Mouse (Mus musculus) liver, embryonic 15.5 days (tissue): ENCODE results near the gene Olfr282. TPM values are rescaled to one million over a fixed set of nuclear protein-coding genes. Genes with fewer than 3 reads are reported as not detected.
"Not testable (repeated sequence)": the region's sequence is repeated elsewhere in the genome, so short reads cannot be mapped to it uniquely, and the experiment has no call there.

ENCODE experiments used
- ATAC-seq: fragments of 200-750 bp; cut with Nextera tagmentation; 2 replicates; pipeline ENCODE4 v1.8.0; 2017; ENCODE audit warnings: moderate number of reproducible peaks, mild to moderate bottlenecking, moderate library complexity; ENCODE audit not compliant: insufficient read depth
- H3K27ac ChIP-seq: fragments of 300-500 bp; sonication (generic); replicated peaks from 2 replicates; pipeline ENCODE4 v1.5.1; 2015; ENCODE audit warnings: mild to moderate bottlenecking, inconsistent platforms
- H3K27me3 ChIP-seq: fragments of 300-500 bp; sonication (generic); 2 replicates; pipeline ENCODE4 v1.6.1; 2015; ENCODE audit warnings: mild to moderate bottlenecking, inconsistent platforms
- H3K36me3 ChIP-seq: fragments of 300-500 bp; sonication (generic); replicated peaks from 2 replicates; pipeline ENCODE4 v1.6.1; 2015; ENCODE audit warnings: moderate library complexity, mild to moderate bottlenecking, inconsistent platforms
- H3K4me1 ChIP-seq: fragments of 300-500 bp; sonication (generic); replicated peaks from 2 replicates; pipeline ENCODE4 v1.6.1; 2015; ENCODE audit warnings: inconsistent platforms
- H3K4me2 ChIP-seq: fragments of 300-500 bp; sonication (generic); 2 replicates; pipeline ENCODE4 v1.6.1; 2015; ENCODE audit warnings: moderate library complexity, mild to moderate bottlenecking, inconsistent platforms
- H3K4me3 ChIP-seq: fragments of 300-500 bp; sonication (generic); replicated peaks from 2 replicates; pipeline ENCODE4 v1.5.1; 2015; ENCODE audit warnings: mild to moderate bottlenecking, inconsistent platforms
- H3K9ac ChIP-seq: fragments of 300-500 bp; sonication (generic); 2 replicates; pipeline ENCODE4 v1.6.1; 2015; ENCODE audit warnings: moderate library complexity, mild to moderate bottlenecking, inconsistent platforms
- H3K9me3 ChIP-seq: fragments of 300-500 bp; sonication (generic); replicated peaks from 2 replicates; pipeline ENCODE4 v1.6.1; 2016; ENCODE audit warnings: inconsistent platforms
- WGBS: fragments of 180-500 bp; shearing (Covaris S2); methylation state at CpG from one replicate; pipeline ENCODE4 v1.1.7; 2015; ENCODE audit warnings: mixed read lengths; ENCODE audit not compliant: insufficient replicate concordance; 5-methylcytosine and 5-hydroxymethylcytosine counted together
- polyA plus RNA-seq: library from polyadenylated mRNA; unstranded; fragments of >200 nt; fragmentation: Nextera tagmentation; extraction: Ambion mirVana; gene quantifications from 2 replicates; pipeline ENCODE4 v1.2.1, GENCODE M21; 2015

Gene Olfr282
- polyA plus RNA-seq, result not detected in 2 replicates

DNA sequence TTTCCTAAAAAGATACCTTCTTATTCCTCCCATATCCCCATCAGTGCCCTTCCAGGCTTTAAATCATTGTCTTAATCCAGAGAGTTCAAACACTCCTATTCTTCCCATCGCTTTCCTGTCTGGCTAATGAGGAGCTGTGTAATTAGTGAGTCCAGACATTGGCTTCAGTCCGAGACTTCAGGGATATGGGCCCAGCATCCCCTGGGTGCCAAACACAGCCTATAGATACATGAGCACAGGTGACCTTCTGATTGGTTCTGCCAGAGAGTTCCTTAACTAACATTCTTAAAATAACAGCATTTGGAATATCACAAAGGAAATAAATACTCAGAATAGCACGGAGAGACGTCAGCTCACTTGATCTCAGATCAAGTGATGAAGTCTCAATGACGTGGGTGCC is at the start of gene Olfr282:
Gene Olfr282, plus strand, starts transcription at position 301 of the 400 bp plus-strand sequence.
- not testable (repeated sequence) for H3K36me3 ChIP-seq, H3K4me3 ChIP-seq, H3K4me2 ChIP-seq, H3K27me3 ChIP-seq, H3K9me3 ChIP-seq, H3K4me1 ChIP-seq, H3K9ac ChIP-seq, ATAC-seq, H3K27ac ChIP-seq
- WGBS, result 63% methylated on average over 5 of the region's 5 CpGs

DNA sequence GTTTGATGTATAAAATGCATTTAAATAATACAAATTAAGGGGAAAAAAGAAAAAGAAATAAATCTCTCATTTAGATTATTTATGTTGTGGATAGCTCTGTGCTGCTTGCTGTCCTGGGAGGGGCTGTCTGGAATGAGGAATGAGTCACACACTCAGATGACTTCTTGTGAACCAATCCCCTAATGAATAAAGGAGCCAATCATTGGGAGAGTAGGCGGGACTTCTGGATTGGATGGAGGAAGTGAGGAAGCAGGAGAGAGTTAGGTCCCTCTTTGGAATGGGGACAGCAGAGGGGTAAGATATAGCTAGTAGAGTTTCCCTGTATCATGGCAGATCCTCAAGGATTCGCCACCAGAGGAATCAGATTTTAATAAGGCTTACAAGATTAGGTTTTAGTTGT is 43.4 kb upstream of the Olfr282 start:
- WGBS, result 57% methylated on average over 2 of the region's 2 CpGs
- ATAC-seq, result no peak
- H3K9ac ChIP-seq, result no peak overlapping the region
- no peaks in the 10 kb centered on the region for H3K36me3 ChIP-seq
- no peaks in the 10 kb centered on the region for H3K4me1 ChIP-seq
- H3K27me3 ChIP-seq, result no peaks in the 10 kb centered on the region; the same call in 1 of the 2 replicates
- H3K4me3 ChIP-seq, result no peak overlapping the region
- no peak overlapping the region for H3K27ac ChIP-seq
- H3K9me3 ChIP-seq, result no peaks in the 10 kb centered on the region
- H3K4me2 ChIP-seq, result no peak overlapping the region

DNA sequence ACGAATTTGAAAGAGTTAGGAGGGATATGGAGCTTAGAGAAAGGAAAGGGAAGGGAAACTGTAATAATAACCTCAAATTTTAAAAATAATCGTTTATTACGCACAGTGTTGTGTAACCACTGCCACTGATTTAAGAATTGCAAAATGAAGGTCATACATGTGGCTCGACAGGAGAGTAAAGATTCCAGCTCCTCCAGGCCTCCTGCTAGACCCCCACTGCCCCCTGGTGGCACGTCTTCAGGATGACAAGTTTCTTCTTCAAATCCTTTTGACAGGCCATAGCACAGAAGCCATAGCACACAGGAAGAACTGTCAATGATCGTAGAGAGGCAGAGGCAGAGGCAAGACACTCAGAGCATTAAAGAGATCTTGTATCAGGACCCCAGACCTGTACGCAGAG is 41.2 kb upstream of the Olfr282 start:
- 20% methylated on average over 7 of the region's 7 CpGs for WGBS
- Histone ChIP-seq H3K36me3 (no peaks in the 10 kb centered on the region), H3K4me3 (no peak overlapping the region), H3K27ac (no peak overlapping the region), H3K4me1 (no peaks in the 10 kb centered on the region), H3K4me2 (no peak overlapping the region), H3K27me3 (no peaks in the 10 kb centered on the region), H3K9ac (no peak overlapping the region), H3K9me3 (no peaks in the 10 kb centered on the region)
- no peak for ATAC-seq

DNA sequence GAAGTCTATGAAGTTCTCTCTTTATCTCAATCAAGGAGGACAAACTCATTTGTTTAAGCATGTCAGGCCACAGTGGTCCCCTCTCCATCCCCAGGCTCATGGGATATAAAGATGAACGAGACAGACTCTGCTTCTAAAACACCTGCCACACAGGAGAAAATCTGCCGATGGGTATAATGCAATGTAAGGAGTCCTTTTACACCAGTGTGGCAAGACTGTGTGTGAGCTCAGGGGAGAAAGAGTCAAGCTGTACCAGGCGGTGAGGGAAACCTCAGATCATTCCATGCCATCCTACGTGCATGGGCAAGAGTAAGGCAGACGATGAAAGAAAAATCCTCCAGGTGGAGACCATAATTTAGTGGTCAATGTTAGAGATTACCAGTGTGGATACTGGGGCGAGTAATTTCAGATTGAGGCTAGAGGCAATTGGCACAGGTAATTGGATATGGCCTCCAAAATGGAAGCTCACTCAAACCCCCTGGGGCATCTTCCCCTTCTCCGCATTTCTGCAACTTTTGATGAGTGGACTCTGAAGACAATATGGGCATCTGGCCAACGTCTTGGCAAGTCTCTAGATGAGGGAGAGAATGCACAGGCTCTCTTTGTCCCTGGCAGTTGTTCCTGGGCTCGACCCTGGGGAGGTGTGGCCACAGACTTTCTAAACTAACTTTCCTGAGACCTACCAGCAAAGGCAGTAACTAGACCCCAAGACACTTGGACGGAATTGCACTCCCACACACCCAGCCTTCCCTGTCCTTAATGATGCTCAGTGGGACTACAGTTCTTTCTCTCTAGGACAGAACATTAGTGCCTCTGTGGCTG is 39.7 kb upstream of the Olfr282 start:
- no peak overlapping the region for H3K4me2 ChIP-seq
- no peaks in the 10 kb centered on the region for H3K27me3 ChIP-seq
- WGBS, result 49% methylated on average over 10 of the region's 10 CpGs
- no peaks in the 10 kb centered on the region for H3K4me1 ChIP-seq
- H3K36me3 ChIP-seq, result no peaks in the 10 kb centered on the region
- H3K27ac ChIP-seq, result no peak overlapping the region
- ATAC-seq, result no peak
- H3K4me3 ChIP-seq, result no peak overlapping the region
- H3K9ac ChIP-seq, result no peak overlapping the region
- no peaks in the 10 kb centered on the region for H3K9me3 ChIP-seq

DNA sequence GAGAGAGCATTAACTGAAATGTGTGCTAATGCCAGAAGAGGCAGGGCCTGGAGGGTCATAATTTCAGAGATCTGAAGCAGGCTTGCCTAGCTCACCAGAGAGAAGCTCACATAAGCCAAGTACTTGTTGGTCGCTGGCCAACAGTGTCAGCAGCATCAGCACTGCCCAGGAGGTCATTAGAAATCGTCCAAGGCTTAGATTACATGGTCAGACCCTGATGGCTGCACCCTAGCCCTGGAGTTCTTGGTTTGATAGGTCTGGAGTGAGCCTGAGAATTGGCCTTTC is 39.2 kb upstream of the Olfr282 start:
- no peak overlapping the region for H3K9ac ChIP-seq
- H3K27me3 ChIP-seq, result no peaks in the 10 kb centered on the region
- no peak overlapping the region for H3K4me3 ChIP-seq
- no peaks in the 10 kb centered on the region for H3K36me3 ChIP-seq
- no peak for ATAC-seq
- no peaks in the 10 kb centered on the region for H3K9me3 ChIP-seq
- no peak overlapping the region for H3K4me2 ChIP-seq
- H3K27ac ChIP-seq, result no peak overlapping the region
- WGBS, result 25% methylated on average over 2 of the region's 2 CpGs
- H3K4me1 ChIP-seq, result no peaks in the 10 kb centered on the region

DNA sequence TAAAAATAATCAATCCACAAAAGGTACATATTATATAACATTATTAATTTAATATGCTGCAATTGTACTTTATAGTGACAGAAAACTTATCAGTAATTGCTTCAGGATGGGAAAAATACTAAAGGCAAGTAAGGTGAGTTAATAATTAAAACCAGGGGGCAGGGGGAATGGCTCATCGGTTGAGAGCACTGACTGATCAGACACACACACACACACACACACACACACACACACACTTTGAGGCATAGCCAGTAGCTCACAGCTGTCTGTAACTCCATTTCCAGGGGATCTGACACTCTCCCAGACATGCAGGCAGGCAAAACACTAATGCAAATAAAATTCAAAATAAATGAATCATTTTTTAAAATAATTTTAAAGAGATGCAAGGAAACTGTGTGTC is 33.9 kb upstream of the Olfr282 start:
- Histone ChIP-seq H3K9ac (no peak overlapping the region), H3K36me3 (no peaks in the 10 kb centered on the region), H3K9me3 (no peaks in the 10 kb centered on the region), H3K4me2 (no peak overlapping the region), H3K27ac (no peak overlapping the region), H3K4me1 (no peaks in the 10 kb centered on the region), H3K4me3 (no peak overlapping the region), H3K27me3 (no peaks in the 10 kb centered on the region)
- 64% methylated on average over 1 of the region's 1 CpGs for WGBS
- no peak for ATAC-seq

DNA sequence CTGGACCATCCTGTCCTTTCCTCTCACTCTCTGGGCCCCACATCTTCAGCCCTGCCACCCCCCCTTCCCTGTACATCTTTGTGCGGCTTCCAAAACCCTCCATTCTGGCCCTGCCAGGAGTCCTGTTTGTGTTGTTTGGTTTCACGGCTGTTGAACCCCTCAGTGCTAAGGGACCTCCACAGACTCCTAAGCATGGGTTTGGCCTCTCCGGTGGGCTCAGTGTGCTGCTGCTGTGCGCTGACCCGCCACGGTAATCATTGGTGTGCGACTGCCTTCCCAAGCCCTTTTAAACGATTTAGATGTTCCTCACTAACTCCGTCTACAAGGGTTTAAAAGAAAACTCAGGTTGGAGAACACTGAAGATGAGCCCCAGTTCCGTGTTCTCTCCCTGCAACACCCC is 28.7 kb upstream of the Olfr282 start:
- WGBS, result 72% methylated on average over 10 of the region's 10 CpGs
- Histone ChIP-seq H3K9me3 (no peaks in the 10 kb centered on the region), H3K4me1 (no peaks in the 10 kb centered on the region), H3K27ac (no peak overlapping the region), H3K9ac (no peak overlapping the region), H3K36me3 (no peaks in the 10 kb centered on the region), H3K4me2 (no peak overlapping the region), H3K4me3 (no peak overlapping the region), H3K27me3 (no peaks in the 10 kb centered on the region)
- no peak for ATAC-seq

DNA sequence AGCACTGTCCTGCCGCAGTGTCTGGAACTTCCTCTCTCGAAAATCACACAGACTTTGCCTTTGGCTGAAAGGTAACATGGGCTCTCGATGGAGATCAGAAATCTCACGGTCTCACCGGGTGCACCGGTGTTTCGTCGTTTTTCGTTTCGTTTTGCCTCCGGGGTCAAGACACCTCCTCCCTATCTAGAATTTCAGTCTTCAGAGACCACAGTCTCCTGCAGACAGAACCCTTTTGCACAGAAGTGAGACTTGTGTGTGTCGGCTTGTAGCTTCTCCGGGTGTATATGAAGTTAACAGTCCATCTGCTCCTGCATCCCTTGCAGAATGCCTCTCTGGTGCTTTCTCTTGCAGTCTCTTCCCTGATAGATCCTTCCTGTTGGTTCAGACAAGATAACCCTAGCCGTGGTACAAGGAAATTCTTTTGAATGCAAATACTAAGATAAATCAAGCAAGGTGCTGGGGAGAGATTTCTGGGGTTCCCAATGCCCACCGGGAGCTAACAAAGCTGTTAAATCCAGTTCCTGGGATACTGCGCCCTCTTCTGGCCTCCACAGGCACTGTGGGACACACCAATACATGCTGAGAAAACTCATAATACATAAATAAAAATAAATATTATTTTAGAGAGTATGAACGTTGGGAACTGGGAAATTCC is 22.5 kb upstream of the Olfr282 start:
- Histone ChIP-seq H3K36me3 (no peaks in the 10 kb centered on the region), H3K27ac (no peak overlapping the region), H3K9ac (no peak overlapping the region), H3K27me3 (no peaks in the 10 kb centered on the region), H3K4me3 (no peak overlapping the region), H3K4me1 (no peaks in the 10 kb centered on the region), H3K4me2 (no peak overlapping the region), H3K9me3 (no peaks in the 10 kb centered on the region)
- WGBS, result 59% methylated on average over 17 of the region's 17 CpGs
- no peak for ATAC-seq

DNA sequence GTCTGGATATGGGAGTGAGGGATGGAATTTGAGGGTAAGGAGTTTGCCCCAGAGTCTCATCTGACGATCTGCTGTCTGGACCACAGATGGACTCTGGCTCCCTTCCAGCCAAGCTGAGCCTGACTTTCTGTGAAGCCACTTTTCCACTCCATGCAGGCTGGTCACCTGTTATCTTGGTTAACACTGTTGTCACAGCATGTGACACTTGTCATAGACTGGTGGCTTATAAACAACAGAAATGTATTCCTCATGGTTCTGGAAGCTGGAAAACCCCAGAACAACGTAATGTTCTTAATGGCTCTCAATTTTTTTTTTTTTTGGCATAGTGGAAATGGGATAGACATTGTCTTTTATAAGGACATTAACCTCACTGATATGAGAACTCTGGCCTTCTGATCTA is 21.4 kb upstream of the Olfr282 start:
- 73% methylated on average over 2 of the region's 2 CpGs for WGBS
- H3K4me2 ChIP-seq, result no peak overlapping the region
- no peak overlapping the region for H3K9ac ChIP-seq
- no peaks in the 10 kb centered on the region for H3K9me3 ChIP-seq
- H3K4me1 ChIP-seq, result no peaks in the 10 kb centered on the region
- no peak overlapping the region for H3K27ac ChIP-seq
- H3K4me3 ChIP-seq, result no peak overlapping the region
- ATAC-seq, result no peak
- H3K36me3 ChIP-seq, result no peaks in the 10 kb centered on the region
- H3K27me3 ChIP-seq, result no peaks in the 10 kb centered on the region

DNA sequence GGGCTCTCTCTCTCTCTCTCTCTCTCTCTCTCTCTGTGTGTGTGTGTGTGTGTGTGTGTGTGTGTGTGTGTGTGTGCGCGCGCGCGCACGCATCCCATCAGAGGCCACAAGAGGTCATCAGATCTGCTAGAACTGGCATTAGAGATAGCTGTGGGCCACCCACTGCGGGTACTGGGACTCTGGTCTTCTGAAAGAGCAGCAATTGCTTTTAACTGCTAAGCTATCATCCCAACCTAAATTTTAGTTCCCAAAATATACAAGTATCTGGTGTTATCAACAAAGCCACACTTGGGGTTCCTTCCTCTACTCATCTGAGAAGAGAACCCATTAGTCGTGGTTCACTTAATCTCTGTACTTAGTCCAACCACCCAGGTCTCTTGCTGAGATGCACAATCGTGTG is 20.8 kb upstream of the Olfr282 start:
- no peak overlapping the region for H3K9ac ChIP-seq
- H3K27ac ChIP-seq, result no peak overlapping the region
- no peaks in the 10 kb centered on the region for H3K4me1 ChIP-seq
- no peak overlapping the region for H3K4me2 ChIP-seq
- ATAC-seq, result no peak
- H3K9me3 ChIP-seq, result no peaks in the 10 kb centered on the region
- WGBS, result 70% methylated on average over 9 of the region's 9 CpGs
- H3K4me3 ChIP-seq, result no peak overlapping the region
- H3K27me3 ChIP-seq, result no peaks in the 10 kb centered on the region
- no peaks in the 10 kb centered on the region for H3K36me3 ChIP-seq

DNA sequence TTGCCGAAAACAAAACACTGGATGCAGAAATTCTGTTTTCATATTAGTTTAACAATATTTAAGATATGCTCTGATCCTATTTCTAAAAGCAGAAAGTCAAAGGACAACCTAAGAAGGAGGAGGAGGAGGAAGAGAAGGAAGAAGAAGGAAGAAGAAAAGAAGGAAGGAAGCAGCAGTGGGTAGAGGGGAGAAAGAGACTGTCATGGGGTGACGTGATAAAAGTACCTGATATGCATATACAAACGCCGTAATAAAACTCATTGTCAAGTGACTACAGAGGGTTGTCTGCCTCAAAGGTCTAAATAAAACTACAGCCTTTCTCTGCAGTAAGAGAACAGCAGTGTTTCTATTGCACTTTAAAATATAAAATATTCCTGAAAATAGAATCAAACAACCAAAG is 15.0 kb upstream of the Olfr282 start:
- Histone ChIP-seq H3K4me2 (no peak overlapping the region), H3K36me3 (no peaks in the 10 kb centered on the region), H3K9ac (no peak overlapping the region), H3K27me3 (no peaks in the 10 kb centered on the region), H3K27ac (no peak overlapping the region), H3K4me3 (no peak overlapping the region), H3K4me1 (no peaks in the 10 kb centered on the region), H3K9me3 (no peaks in the 10 kb centered on the region)
- ATAC-seq, result no peak
- WGBS, result 36% methylated on average over 4 of the region's 4 CpGs

DNA sequence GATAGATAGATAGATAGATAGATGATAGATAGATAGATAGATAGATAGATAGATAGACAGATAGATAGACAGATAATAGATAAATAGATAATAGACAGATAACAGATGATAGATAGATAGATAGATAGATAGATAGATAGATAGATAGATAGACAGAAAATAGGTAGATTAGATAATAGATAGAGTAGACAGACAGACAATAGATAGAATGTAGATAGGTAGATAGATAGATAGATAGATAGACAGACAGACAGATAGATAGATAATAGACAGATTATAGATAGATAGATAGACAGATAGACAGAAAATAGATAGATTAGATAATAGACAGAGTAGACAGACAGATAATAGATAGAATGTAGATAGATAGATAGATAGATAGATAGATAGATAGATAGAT is 14.2 kb upstream of the Olfr282 start:
- ATAC-seq, H3K27ac ChIP-seq: not testable (repeated sequence)

More for the DNA sequence above, 14.2 kb upstream of the Olfr282 start:
- H3K36me3 ChIP-seq, H3K4me3 ChIP-seq, H3K9me3 ChIP-seq, H3K4me1 ChIP-seq, H3K9ac ChIP-seq, H3K4me2 ChIP-seq, H3K27me3 ChIP-seq: not testable (repeated sequence)
